Mouse (Mus musculus) megakaryocyte, adult 5-6 weeks (primary cell): ENCODE measurements around the gene Tmem230. TPM values are rescaled to one million over a fixed set of nuclear protein-coding genes. Genes with fewer than 3 reads are reported as not detected.
A peak's percentile ranks its signal among the peaks of the same experiment; 100 is the strongest.

ENCODE experiments used
- ATAC-seq: 2 replicates; pipeline ENCODE4 v1.8.0; 2016; ENCODE audit warnings: mild to moderate bottlenecking, inconsistent platforms; ENCODE audit not compliant: poor library complexity, severe bottlenecking
- total RNA-seq, 2 experiments: library from RNA; stranded (forward) in 1 of 2; stranded (reverse) in 1 of 2; fragments of 153-499, 151-499 nt in 1 of 2; fragments of 221-1000, 200-1000 nt in 1 of 2; gene quantifications; 2 replicates each; pipeline versions ENCODE4 v1.2.3 to v1.2.4; 2015 to 2017

Gene Tmem230
- total RNA-seq, 2 experiments from 2014 or later = 18.4 to 52.5 TPM

- ATAC-seq = no peak
Measured at GRCm38 (mm10) chr2:132235291-132235690, 12.3 kb downstream of the Tmem230 start.

DNA sequence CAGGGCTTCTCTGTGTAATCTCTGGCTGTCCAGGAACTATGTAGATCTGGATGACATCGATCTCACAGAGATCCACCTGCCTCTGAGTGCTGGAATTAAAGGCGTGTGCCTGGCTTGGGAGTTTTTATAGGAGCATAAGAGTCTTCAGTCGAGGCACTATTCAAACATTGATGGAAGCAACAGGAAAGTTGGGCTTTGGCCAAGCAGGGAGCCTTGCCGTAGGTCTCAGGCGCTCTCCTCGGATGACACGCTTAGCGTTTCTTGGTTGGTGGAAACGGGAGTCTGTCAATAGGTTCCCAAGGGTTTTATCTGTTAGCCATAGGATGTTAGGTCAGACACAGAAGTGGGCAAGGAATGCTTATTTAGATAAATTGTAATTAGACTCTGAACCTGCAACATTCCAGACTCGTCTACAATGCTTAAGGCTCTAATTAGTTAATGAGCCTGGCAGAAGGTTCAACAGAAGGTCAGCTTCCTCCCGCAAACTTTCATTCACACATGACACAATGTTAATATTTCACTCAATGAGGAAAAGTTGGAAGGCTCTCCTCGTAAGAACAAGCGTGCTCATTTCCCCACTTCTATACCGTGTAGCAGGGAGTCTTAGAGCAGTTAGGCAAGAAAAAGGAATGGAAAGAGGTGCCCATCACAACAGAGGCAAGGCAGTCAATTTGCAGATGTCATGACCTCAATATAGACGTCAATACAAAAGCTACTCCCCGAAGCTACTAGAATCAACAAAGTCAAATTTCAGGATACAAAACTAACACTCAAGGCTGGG lies 13.4 kb downstream of the Tmem230 start:
- ATAC-seq = no peak

- ATAC-seq = no peak
Measured at GRCm38 (mm10) chr2:132232413-132232945, 15.1 kb downstream of the Tmem230 start.

- peak; percentile 89 for ATAC-seq
Measured at GRCm38 (mm10) chr2:132224359-132224758, 23.2 kb downstream of the Tmem230 start.

DNA sequence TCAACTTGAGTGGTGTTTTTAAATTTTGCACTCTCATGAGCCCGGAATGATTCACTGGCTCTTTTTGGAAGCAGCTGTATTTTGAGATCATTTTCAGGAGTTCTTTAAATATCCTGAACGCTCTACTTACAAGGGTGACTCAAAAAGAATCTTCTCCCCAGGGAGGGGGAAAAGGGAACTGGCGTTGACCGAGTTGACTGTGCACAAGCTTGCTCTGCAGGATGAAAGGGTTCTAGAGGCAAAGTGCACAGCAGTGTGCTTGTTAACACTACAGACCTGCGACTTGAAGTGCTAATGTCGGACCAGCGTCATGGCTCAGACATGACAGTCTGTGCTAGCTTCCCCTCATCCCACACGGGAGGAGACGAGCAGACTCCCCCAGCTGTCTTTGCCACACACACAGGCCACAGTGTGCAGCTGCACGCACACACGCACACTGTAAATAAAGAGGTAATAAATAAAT lies 26.0 kb downstream of the Tmem230 start:
- no peak for ATAC-seq

DNA sequence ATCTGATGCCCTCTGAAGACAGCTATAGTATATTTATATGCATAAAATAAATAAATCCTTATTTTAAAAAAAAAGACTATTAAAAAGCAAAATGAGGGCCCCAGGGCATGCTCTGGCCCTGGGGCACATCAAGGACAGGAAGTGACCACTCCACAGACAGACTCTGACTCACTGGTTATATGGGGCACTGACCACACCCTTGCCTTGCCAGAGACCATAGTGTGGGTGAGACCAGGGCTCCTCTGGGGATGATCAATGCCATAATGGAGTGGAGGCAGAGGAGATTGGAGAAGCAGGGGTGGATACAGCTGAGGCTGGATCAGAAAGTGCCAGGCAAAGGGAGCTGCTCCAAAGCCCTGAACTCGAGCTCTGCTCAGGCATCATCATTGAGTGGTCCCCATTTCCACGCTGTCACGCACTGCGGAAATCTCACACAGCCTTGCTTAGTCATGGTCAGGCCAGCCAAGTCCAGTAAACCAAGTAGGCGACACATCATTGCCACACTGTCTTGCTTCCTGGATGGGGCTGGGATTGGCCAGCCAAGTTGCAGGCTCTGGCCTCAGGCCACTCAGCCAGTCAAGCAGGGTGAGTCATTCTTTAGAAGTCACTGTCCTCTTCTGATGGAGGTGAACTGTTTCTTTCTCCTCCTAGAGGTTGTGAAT lies 35.5 kb downstream of the Tmem230 start:
- peak; percentile 81 for ATAC-seq

GRCm38 (mm10) chr2:132210806-132211312 lies 36.7 kb downstream of the Tmem230 start:
- ATAC-seq = no peak

DNA sequence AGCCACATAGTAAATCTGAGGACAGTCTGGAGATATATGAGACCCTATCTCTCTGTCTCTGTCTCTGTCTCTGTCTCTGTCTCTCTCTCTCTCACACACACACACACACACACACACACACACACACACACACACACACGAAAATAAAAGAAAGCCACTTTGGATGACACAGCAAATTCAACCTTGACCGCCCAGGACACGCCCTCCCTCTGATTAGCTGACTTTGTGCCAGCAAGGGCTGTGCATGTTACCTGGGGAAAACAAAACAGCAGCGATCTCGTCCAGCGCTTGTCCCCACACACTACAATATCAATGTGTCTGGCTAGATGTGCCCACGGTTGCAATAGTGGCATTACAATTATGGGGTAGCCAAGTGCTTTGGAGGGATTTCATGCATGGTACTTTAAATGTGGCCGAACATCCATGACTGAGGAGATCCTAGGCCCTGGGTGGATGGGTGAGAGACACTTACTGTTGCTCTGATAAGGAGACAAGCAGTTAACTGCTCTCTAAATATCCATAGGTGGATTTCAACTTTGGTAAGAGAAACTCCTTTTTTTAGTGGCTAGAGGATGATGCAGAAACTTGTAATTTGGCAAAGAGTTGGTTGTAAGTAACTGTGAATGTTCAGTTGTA lies 39.2 kb downstream of the Tmem230 start:
- no peak for ATAC-seq

GRCm38 (mm10) chr2:132206316-132206881 lies 41.2 kb downstream of the Tmem230 start:
- ATAC-seq = no peak

GRCm38 (mm10) chr2:132205549-132205948 lies 42.1 kb downstream of the Tmem230 start:
- ATAC-seq = no peak

DNA sequence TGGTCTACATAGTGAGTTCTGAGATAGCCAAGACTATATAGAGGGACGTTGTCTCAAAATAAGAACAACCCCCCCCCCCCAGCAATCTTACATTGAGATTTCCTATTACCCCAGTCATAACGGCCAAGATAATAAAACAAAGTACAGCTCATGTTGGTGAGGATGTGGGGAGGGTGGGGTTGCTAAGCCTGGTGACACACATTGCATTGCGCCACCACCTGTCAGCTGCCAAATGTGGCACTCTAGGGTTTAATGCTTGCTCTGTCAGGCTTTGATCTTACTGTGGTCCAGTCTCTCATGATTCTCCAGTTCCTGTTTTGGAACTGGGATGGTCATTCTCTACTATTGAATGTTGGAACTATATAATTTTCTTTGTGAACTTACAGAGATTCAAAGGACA lies 43.8 kb downstream of the Tmem230 start:
- peak; percentile 100 for ATAC-seq

DNA sequence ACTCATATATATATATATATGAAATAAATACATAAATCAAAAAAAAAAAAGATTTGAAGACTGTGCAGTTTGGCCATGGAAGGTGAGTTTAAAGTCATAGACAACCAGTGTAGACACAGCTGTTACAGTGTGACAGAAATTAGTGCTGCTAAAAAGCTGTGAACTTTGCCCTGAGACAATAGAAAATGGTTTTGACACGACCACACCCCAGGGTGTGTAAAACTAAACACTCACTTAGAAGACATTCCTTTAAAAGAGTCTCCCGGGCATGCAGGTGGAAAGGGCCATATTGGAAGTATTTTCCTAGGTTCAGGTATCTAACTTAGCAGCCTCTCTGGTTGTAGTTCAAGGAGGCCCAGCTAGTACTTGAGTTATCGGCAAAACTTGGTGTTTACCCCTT lies 44.4 kb downstream of the Tmem230 start:
- ATAC-seq = no peak

- no peak for ATAC-seq
Measured at GRCm38 (mm10) chr2:132198017-132198933, 49.3 kb downstream of the Tmem230 start.

- ATAC-seq = no peak
Measured at GRCm38 (mm10) chr2:132195602-132196001, 52.0 kb downstream of the Tmem230 start.

GRCm38 (mm10) chr2:132190602-132191161 lies 56.9 kb downstream of the Tmem230 start:
- ATAC-seq = no peak
